Mouse (Mus musculus) embryonic fibroblast, embryonic 13.5 days (primary cell): ENCODE measurements at regions not wholly inside any gene's neighbourhood (a gene's known extent, or its start where the extent isn't known, plus 50 kb on each side); places are given as distances from the start of the nearest gene placed in this dataset.

ENCODE experiments used
- CTCF ChIP-seq: IDR thresholded peaks from 2 replicates; pipeline ENCODE4 v1.5.1; 2011; ENCODE audit warnings: mild to moderate bottlenecking, control low read depth, low read length, moderate library complexity, borderline replicate concordance; ENCODE audit not compliant: insufficient read depth
- POLR2A ChIP-seq: IDR thresholded peaks from 2 replicates; pipeline ENCODE4 v1.6.1; 2011; ENCODE audit warnings: low read depth, mild to moderate bottlenecking, control low read depth, low read length, moderate library complexity

GRCm38 (mm10) chr13:71631447-71631846 is 332.1 kb downstream of the Irx1 start:
- TF ChIP-seq POLR2A (no peak), CTCF (no peak)
